Comparison of ENCODE assay signal across 22 mouse cellular contexts in genomic region chr11:61126606-61127355, GRCm38 (mm10). TPM values are rescaled to one million over a fixed set of nuclear protein-coding genes. Genes with fewer than 3 reads are reported as not detected.
A peak's percentile ranks its signal among the peaks of the same experiment; 100 is the strongest.
DNase-seq lines count a peak whose midpoint lies in the region; ATAC-seq and TF ChIP-seq lines count a peak whose summit lies in the region.
"Had no signal": no experiment of that assay in that cellular context is flagged by ENCODE, and none has a peak within 500 bp of the region (broad histone marks: within the 10 kb centered on the region; RNA-seq: fewer than 3 reads in every experiment).

Gene Tnfrsf13b (plus strand): TSS chr11:61126755.

- no peaks in the 10 kb centered on the region for H3K36me3 ChIP-seq in spleen, adult 2 months (ENCODE audit: control insufficient read depth, insufficient read depth, low read length)
- no peaks in the 10 kb centered on the region for H3K36me3 ChIP-seq in macrophage (ENCODE audit: inconsistent target)
- no peaks in the 10 kb centered on the region; the same call in 1 of the 2 replicates for H3K36me3 ChIP-seq in splenic B cell, adult 2 months (ENCODE audit: control insufficient read depth, insufficient read depth, low read length, poor library complexity, severe bottlenecking)
- no peaks in the 10 kb centered on the region for H3K36me3 ChIP-seq in midbrain, embryonic 13.5 days
- no peaks in the 10 kb centered on the region for H3K36me3 ChIP-seq in kidney, embryonic 14.5 days (ENCODE audit: control insufficient read depth, insufficient read depth, low read length)
- H3K36me3 ChIP-seq: embryonic facial prominence, embryonic 10.5 days; forebrain, embryonic 15.5 days; heart, embryonic 13.5 days; neural tube, embryonic 13.5 days had no signal

- TF ChIP-seq POLR2A in spleen, adult 2 months (IDR thresholded peaks at IDR 0.05; ENCODE audit: low read depth, low read length): no peak; the same call in 1 of the 2 replicates
- TF ChIP-seq POLR2A in bone marrow, adult 2 months (IDR thresholded peaks at IDR 0.05; ENCODE audit: borderline replicate concordance, control insufficient read depth, low read depth, low read length): no peak

- H3K27me3 ChIP-seq in spleen, adult 2 months (ENCODE audit: control insufficient read depth, insufficient read depth, low read length): no peaks in the 10 kb centered on the region
- no peaks in the 10 kb centered on the region for H3K27me3 ChIP-seq in splenic B cell, adult 2 months (ENCODE audit: control insufficient read depth, insufficient read depth, low read length, poor library complexity, severe bottlenecking)
- H3K27me3 ChIP-seq in midbrain, embryonic 13.5 days: no peaks in the 10 kb centered on the region
- H3K27me3 ChIP-seq in kidney, embryonic 14.5 days (ENCODE audit: control insufficient read depth, insufficient read depth, low read length): no peaks in the 10 kb centered on the region
- H3K27me3 ChIP-seq: forebrain, embryonic 15.5 days; neural tube, embryonic 13.5 days had no signal

- no peaks in the 10 kb centered on the region for H3K79me2 ChIP-seq in macrophage (ENCODE audit: inconsistent target)

- peak within 1 kb of the TSS; percentile 52 for H3K4me3 ChIP-seq in spleen, adult 2 months (ENCODE audit: extremely low read depth, insufficient read depth, insufficient read length)
- H3K4me3 ChIP-seq in bone marrow, adult 2 months (replicated peaks; ENCODE audit: control insufficient read depth, low read depth, low read length): peak within 1 kb of the TSS; percentile 43
- H3K4me3 ChIP-seq in macrophage (ENCODE audit: inconsistent target): no peak within 1 kb of the TSS
- no peak within 1 kb of the TSS for H3K4me3 ChIP-seq in midbrain, embryonic 13.5 days (replicated peaks)
- H3K4me3 ChIP-seq in kidney, embryonic 14.5 days (ENCODE audit: low read length): no peak within 1 kb of the TSS
- H3K4me3 ChIP-seq: embryonic facial prominence, embryonic 10.5 days; erythroblast, embryonic 14.5 days; forebrain, embryonic 15.5 days; heart, embryonic 13.5 days; neural tube, embryonic 13.5 days had no signal

- H3K9me3 ChIP-seq in midbrain, embryonic 13.5 days: no peaks in the 10 kb centered on the region
- no peaks in the 10 kb centered on the region for H3K9me3 ChIP-seq in kidney, embryonic 14.5 days (ENCODE audit: control insufficient read depth, low read length)
- H3K9me3 ChIP-seq: embryonic facial prominence, embryonic 10.5 days; forebrain, embryonic 15.5 days; heart, embryonic 13.5 days; neural tube, embryonic 13.5 days had no signal

- 58% methylated on average over 23 of the region's 23 CpGs for WGBS in spleen, adult 2 months
- WGBS in bone marrow, adult 2 months: 77% methylated on average over 23 of the region's 23 CpGs
- 89% methylated on average over 23 of the region's 23 CpGs for WGBS in macrophage (ENCODE audit: missing documents)
- WGBS in midbrain, embryonic 13.5 days: 86% methylated on average over 23 of the region's 23 CpGs
- 86% methylated on average over 23 of the region's 23 CpGs for WGBS in kidney, embryonic 14.5 days

- no peak for ATAC-seq in midbrain, embryonic 13.5 days
- ATAC-seq in kidney, embryonic 14.5 days (ENCODE audit: low FRiP score, low TSS enrichment): no peak
- ATAC-seq: forebrain, embryonic 15.5 days had no signal

- H3K4me2 ChIP-seq in midbrain, embryonic 13.5 days (replicated peaks): no peak within 1 kb of the TSS
- no peak within 1 kb of the TSS for H3K4me2 ChIP-seq in kidney, embryonic 14.5 days (replicated peaks; ENCODE audit: low read depth, low read length)
- H3K4me2 ChIP-seq: forebrain, embryonic 15.5 days; heart, embryonic 13.5 days; neural tube, embryonic 13.5 days had no signal

- TF ChIP-seq CTCF in spleen, adult 2 months (IDR thresholded peaks at IDR 0.05; ENCODE audit: extremely low read depth, insufficient read depth, insufficient read length, insufficient replicate concordance): no peak
- TF ChIP-seq CTCF in bone marrow, adult 2 months (IDR thresholded peaks at IDR 0.05; ENCODE audit: control insufficient read depth, insufficient read depth, low read length): no peak

- H3K9ac ChIP-seq in midbrain, embryonic 13.5 days (replicated peaks): no peak within 1 kb of the TSS
- H3K9ac ChIP-seq in kidney, embryonic 14.5 days (ENCODE audit: low read depth, low read length): no peak within 1 kb of the TSS
- H3K9ac ChIP-seq: forebrain, embryonic 15.5 days; heart, embryonic 13.5 days; neural tube, embryonic 13.5 days had no signal

- H3K27ac ChIP-seq in spleen, adult 2 months (ENCODE audit: insufficient read depth, low read length): peak within 1 kb of the TSS; percentile 70
- H3K27ac ChIP-seq in bone marrow, adult 2 months (ENCODE audit: control insufficient read depth, insufficient read depth, low read depth, low read length, poor library complexity): no peak within 1 kb of the TSS; the same call in 1 of the 2 replicates
- no peak within 1 kb of the TSS for H3K27ac ChIP-seq in macrophage
- H3K27ac ChIP-seq in midbrain, embryonic 13.5 days: no peak within 1 kb of the TSS
- H3K27ac ChIP-seq in kidney, embryonic 14.5 days (ENCODE audit: low read depth, low read length): no peak within 1 kb of the TSS
- H3K27ac ChIP-seq: embryonic facial prominence, embryonic 10.5 days; forebrain, embryonic 15.5 days; heart, embryonic 13.5 days; neural tube, embryonic 13.5 days; stomach, postnatal 0 days had no signal

- peak in 1 of 2 experiments; percentile 72 for DNase-seq in spleen, adult 2 months (ENCODE audit: low read depth in 1 of 2, low spot score in 2 of 2)
- no peak for DNase-seq in spleen, adult 12 weeks (ENCODE audit: low spot score)
- DNase-seq in splenic B cell, adult 2 months (ENCODE audit: low read depth, low spot score): peak; percentile 80
- no peak for DNase-seq in right cerebral cortex, adult 18-20 months
- DNase-seq: cerebellum, adult 11 months; cerebellum, postnatal 25 days; heart, postnatal 4 days; kidney, adult 8-10 months; kidney, postnatal 36 days; lung, adult 18-20 months; right cerebral cortex, postnatal 4 days had no signal

- H3K4me1 ChIP-seq in spleen, adult 2 months (ENCODE audit: control insufficient read depth, insufficient read depth, insufficient read length): peaks cover 17% of the 10 kb centered on the region; the same call in 1 of the 2 replicates
- no peaks in the 10 kb centered on the region for H3K4me1 ChIP-seq in bone marrow, adult 2 months (ENCODE audit: control insufficient read depth, insufficient read depth, low read length)
- no peaks in the 10 kb centered on the region for H3K4me1 ChIP-seq in midbrain, embryonic 13.5 days (replicated peaks)
- no peaks in the 10 kb centered on the region for H3K4me1 ChIP-seq in kidney, embryonic 14.5 days (ENCODE audit: control insufficient read depth, insufficient read depth, low read length)
- H3K4me1 ChIP-seq: embryonic facial prominence, embryonic 10.5 days; forebrain, embryonic 15.5 days; heart, embryonic 13.5 days; neural tube, embryonic 13.5 days had no signal

RNA-seq across cellular contexts. Expression of gene Tnfrsf13b, which starts in this region (rescaled TPM):
- 221 and 304 TPM in 2 replicates for polyA plus RNA-seq in spleen, adult 2 months (2012; rRNA removed)
- 11.5 and 21.8 TPM in 2 replicates for polyA plus RNA-seq in bone marrow, adult 2 months (2011; ENCODE audit: insufficient read depth, insufficient read length, low replicate concordance, missing spikeins)
- total RNA-seq in macrophage (2018; cell fraction: chromatin; rRNA removed): 10 to 100 TPM in 13 of 26 experiments, 1 to 10 TPM in 13; 1.8 to 42.9 (median 11.1) TPM
- 10 to 100 TPM; 30.6 to 61.4 (median 49.5) TPM for total RNA-seq in macrophage (2018; cell fraction: cytosol; rRNA removed)
- 10 to 100 TPM in 25 of 26 experiments, 1 to 10 TPM in 1; 9.8 to 70.3 (median 24.3) TPM for total RNA-seq in macrophage (2018; cell fraction: nucleus; rRNA removed)
- polyA plus RNA-seq in macrophage (2018): 35.3 to 55.0 TPM (median 51.2 TPM) in 3 replicates
- polyA plus RNA-seq in midbrain, embryonic 13.5 days (2015; fragmentation: Nextera tagmentation; extraction: Ambion mirVana): 0.77 and 1.0 TPM in 2 replicates
- 0.70 and 1.2 TPM in 2 replicates for polyA plus RNA-seq in kidney, embryonic 14.5 days (2014; fragmentation: Nextera tagmentation; extraction: Ambion mirVana)
- polyA plus RNA-seq: C2C12 had no signal

Comparison
In these comparisons a context has a peak if more than half of its experiments do, and no peak if none do; other contexts are left out.
1. H3K4me3 ChIP-seq: peak in spleen, adult 2 months (single experiment) and bone marrow, adult 2 months (single experiment); none in macrophage (single experiment), midbrain, embryonic 13.5 days (single experiment) and kidney, embryonic 14.5 days (single experiment).